Mouse (Mus musculus) liver, adult (tissue): Measurements from ENCODE around the gene Daam1.

Source experiments
- GATA4 ChIP-seq: IDR thresholded peaks from 2 replicates; pipeline ENCODE4 v1.6.1; 2014; ENCODE audit warnings: mild to moderate bottlenecking, low read length; ENCODE audit not compliant: insufficient replicate concordance

Gene Daam1

DNA sequence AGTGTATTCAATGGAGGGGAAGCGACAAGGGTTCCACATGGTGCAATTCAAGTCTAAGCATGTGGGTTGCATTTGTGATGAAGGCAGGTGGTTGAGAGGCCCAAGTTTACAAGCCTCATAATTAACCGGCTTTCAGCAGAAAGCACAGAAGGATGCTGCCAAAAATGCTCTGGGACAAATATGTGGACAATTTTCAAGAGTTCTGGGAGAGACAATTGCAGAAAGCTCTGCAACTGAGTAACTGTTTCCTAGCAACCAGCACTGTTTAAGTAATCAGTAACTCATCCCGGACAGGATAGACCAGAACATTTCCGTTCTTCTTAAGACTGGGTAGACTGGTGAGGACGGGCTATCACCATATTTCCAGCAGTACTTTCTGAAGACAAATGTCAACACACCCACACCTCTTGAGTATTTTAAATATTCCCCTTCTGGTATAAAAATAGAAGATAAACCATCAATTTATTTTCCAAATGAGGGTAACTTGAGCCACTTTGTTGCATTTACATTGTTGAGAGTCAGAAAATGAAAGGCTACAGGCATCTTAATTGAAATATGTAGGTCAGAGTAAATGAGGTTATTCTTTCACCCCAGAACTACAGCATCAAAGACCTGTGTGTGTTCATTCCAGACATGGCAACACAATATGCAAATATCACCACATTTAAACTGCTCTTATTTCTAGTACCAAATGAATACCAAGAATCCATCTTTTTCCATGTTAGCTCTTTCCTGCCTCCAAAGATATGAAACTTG lies 123.5 kb downstream of the Daam1 start:
- no peak for TF ChIP-seq GATA4

DNA sequence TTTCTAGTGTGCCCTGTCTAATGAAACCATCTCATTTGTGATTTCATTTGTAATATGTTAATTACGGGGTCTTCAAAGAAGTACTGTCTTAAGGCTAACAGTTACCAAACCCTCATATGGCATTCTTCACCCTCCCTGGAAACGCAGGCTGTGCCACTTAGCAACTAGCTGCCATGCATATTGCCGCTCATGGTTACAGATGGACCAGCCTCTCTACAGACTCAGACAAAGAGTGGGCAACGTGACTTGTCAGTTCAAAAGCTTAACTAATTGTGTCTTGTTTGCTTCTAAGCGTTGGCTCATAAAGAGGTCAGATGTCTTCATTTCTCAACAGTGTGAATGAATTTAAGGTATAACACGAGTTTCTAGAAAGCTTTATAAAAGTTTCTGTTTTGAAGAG lies 126.1 kb downstream of the Daam1 start:
- TF ChIP-seq GATA4, result no peak

DNA sequence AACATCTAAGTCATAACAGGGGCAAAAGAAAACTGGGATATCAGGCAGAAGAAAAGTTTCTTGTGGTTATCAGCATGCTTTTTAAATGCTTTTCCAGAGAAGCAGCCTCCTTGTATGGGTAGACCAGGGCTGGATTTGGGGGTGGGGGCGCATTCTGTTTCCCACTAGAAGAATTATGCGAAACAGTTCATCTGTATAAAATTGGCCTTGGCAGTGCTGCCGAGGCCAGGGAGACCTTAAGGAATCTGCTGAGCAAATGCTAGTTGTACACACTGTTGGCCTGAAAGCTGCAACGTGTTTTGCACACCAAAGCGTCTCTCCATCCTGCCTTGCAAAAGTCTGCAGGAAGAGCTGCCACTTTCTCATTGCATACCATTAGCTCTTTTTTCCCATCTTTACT lies 126.6 kb downstream of the Daam1 start:
- TF ChIP-seq GATA4, result no peak

DNA sequence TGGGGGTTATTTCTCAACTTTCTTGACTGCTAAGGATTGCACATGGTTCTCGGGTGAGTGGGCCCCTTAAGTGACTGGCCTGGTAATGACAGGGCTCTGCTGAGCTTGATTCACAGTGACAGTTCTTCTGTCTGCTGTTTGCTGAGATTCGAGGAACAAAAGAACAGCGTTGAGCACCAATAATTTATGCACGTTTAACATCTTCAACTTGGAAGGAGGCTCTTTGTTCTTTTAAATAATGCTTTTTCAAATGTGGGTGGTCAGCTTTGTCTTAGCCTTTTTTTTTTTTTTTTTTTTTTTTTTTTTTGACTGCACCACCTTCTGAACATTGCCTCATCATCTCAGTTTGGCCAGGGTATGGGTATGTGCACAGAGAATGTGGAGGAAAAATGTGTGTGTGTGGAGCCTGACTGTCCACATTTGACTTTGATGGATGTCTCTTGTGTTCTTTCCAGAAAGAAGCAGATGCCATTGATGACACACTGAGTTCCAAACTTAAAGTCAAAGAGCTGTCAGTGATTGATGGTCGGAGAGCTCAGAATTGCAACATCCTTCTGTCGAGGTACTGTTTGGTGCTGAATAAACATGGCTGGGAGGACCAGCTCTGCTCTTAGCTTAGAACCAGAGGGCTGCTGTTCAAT lies 128.6 kb downstream of the Daam1 start:
- no peak for TF ChIP-seq GATA4

DNA sequence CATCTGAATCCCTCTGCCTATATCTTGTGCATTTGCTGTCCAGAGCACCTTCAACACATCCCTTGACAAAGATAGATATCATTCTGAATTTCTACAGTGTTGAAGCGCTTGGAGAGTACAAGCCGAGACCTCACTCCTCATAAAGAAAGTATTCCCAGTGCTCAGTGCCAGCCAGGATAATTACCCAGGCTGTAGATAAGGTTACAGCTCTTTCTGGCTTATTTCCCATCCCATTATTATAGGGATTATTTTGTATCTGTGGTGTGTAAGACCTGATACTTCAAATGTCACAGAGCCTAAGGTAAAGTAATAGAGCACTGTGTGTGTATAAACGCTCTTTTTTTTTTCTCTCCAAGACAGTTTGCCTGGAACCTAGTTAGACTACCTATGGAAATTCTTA lies 130.8 kb downstream of the Daam1 start:
- no peak for TF ChIP-seq GATA4

DNA sequence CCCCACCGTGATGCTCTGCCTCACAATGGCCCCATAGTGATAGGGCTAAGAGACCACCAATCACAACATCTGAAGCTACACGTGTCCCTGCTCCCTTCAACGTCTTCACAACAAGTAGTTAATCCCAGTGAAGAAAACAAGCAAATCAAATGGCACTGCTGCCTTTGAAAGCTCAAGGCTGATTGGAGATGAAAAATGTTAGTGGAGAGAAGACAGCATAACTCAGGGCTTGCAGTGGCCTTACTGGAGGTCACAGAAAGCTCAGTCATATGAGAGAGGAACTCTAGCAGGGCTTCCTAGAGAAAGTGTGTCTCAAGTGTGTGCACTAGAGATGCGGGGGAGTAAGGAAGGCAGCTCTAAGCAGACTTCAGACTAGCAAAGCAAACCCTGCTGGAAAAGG lies 131.7 kb downstream of the Daam1 start:
- no peak for TF ChIP-seq GATA4

DNA sequence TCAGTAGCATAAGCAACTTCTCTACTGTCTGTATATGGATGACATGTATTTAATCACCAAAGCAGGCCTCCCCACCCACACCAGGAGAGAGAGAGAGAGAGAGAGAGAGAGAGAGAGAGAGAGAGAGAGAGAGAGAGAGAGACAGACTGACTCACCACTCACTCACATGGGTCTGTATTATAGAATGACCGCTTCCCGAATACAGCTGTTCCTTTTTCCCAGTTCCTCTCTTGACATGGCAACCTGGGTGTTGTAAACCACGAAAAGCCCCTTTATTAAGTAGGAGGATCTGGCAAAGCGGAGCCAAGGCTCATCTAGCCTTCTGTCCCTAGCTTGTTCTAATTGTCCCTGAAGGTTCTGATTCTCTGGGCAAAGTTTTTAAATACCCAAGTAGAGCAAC lies 137.7 kb downstream of the Daam1 start:
- TF ChIP-seq GATA4, result no peak

DNA sequence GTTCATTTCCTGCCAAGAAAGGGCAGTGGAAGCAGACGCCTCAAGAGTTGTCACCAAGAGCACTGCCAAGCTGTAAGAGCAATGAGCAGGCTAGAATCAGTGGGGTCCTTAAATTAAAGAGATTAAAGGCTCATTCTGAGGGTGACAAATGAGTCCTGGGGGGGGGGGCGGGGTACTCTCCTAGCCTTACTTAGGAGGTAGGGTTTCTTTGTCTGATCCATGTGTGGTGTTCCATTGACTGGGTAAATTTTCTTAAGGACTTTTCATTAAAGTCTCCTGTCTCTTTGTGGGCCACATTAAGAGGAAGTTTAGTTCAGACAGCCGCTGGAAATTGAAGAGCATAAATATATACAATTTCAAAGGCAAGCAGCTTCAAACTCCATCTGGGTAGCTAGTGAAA lies 138.1 kb downstream of the Daam1 start:
- TF ChIP-seq GATA4, result no peak

DNA sequence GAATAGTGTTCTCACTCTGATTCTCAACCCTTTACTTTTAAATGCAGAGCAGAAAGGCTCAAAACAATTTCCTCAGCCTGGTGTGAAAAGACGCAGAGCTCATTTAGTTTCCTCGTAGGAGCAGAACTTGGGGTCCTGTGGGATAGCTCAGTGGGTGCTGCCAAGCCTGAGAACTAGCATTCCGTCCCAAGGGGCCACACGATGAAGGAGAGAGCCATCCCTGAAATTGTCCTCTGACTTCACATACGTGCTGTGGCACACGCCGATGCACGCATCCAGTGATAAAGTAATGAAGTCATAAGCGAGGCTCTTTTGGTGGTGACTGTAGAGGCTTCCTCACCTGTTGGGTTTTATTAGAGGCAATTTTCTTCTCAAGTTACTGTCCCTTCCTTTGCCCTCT lies 138.6 kb downstream of the Daam1 start:
- TF ChIP-seq GATA4, result no peak

DNA sequence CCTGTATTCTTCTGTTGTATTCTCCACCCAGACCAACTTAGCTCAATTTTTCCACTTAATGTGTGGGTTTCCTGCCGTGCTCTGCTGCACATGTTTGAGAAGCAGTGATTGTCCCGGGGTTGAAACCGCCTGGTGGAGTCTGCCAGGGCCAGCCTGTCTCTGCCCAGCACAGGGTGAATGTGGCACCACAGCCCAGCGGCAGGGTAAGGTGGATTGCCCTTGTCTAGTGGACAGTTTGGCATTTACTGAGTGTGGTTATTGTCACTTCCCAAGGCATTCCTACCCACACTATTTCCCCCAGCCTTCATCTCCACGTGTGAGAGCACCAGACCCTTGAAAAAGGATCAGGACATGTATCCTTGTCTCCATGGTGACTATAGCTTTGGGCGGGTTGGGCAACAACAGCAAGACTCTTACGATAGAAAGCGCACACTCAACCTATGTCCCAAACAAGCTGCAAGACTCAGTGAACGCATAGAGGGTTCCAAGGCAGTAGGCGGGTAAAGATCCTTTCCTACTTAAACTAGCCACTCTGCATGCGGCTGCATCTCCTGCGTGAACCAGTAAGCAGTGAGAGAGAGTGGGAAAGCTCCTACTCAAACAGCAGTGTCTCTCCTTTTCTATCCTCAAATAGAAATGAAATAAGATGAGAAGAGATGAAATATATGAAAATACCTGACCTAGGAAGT lies 139.2 kb downstream of the Daam1 start:
- TF ChIP-seq GATA4, result no peak

DNA sequence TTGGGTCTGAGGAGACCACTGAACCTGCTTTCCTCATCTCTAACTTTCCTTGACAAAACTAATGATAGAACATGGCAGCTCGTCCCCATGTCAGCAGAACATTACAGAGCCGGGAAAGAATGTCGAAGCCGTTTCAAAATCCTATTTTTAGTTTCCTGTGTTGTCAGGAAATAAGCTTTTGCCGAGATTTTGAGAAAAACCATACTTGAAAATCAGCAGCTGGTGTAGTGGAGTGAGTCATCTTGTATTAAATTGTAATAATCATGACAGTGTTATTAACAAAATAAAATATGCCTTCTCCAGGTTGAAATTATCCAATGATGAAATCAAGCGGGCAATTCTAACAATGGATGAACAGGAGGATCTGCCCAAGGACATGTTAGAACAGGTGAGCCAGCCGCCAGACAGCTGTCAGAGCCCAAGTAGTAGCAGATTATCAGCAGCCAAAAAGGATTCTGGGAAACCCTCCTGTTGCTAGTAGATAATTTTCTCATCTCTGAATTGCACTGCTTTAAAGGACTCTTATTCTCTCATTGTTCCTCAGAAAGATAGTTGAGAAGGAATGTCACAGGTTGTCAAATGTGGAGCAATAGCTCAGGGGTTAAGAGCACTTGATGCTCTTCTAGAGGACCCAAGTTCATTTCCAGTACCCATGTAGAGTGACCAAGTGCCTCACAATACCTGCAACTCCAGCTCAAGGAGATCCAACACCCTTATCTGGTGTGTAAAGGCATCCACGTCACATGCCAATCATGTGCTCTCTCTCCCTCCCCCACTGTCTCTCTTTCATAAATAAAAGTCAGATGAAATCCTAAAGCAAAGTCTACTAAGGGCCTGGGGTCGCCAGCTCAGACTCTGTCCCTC lies 140.1 kb downstream of the Daam1 start:
- no peak for TF ChIP-seq GATA4

DNA sequence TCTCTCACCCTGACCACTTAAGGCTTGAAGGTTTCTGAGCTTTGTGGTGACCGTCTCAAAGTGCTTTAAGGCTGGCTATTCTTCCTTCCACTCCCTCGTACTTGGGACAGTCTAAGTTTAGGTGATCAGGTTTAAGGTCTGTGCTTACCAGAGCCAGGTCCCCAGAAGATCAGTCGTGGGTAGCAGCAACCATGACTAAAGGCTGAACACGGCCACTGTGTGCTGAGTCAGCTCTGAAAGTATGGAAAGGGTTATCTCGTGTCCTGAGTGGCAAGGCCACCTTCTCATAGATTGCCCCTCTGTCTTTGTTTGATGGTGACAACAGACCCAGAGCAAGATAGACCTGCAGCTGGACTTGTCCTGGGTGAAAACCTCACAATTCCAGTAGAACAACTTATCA lies 141.2 kb downstream of the Daam1 start:
- TF ChIP-seq GATA4, result no peak

DNA sequence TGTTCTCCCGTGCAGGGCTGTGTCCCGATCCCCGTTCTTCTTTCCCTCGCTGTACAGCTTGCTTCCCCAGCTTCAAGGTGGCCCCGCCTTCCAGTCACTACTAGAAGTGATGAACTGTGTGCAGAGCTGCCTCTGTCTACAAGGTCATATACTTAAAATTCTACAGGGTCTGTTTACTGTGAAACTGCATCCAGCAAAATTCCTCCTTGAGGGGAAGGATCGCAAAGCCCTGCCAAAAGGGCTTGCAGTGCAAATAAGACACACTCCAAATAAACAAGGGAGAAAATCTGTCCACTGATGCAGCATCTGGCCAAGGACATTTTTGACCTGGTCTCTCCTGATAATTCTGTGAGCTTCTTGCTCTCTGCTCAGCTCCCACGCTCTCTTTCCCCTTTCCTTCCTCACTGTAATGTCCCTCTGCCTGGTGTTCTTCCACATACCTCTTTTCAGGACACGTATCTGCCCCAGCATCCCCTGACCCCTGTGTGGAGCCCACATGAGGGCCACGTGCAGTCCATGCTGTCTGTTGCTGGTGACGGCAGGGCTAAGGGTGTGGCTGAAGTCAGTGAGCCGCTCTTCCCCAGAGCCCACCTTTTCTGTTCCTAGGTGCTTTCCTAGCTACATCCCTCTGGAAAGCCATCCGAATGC lies 141.9 kb downstream of the Daam1 start:
- TF ChIP-seq GATA4, result peak; percentile 41; the same call in 1 of the 2 replicates

DNA sequence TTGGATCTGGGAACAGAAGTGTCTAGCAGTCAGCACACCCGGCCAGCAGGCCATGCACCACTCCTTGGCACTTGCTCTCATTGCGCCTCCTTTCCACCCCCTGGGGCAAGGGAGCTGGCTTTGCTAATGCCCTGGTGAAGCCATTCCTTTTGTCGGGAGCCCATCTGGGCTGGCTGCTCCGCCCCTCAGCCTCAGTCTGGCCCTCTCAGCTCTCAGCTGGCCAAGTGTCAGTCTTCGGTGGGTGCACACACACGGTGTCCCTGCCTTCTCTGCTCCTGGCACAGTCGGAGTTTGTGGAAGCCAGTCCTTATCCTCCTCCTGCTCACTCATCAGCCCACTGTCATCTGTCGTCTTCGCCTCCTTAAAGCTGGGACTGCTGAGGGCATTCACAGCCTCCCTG lies 142.7 kb downstream of the Daam1 start:
- TF ChIP-seq GATA4, result no peak

DNA sequence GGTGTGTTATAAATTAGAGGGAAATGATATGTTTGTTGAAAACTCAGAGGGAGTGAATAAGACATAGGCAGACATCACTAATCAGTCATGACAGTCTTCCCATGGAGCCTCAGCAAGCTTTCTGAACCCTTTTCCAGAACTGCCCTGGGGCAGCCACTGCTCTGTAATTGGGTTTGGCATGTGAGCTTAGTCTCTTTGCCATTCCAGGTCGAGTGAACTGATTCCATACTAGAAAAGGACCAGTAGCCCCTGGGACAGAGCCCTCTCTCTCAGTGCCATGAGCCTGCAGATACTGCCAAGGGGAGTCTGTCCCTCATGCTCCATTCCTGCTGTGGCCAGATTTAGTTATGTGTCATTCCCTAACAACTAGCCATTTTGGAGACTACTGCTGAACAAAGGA lies 144.7 kb downstream of the Daam1 start:
- TF ChIP-seq GATA4, result no peak
